Mouse (Mus musculus): ENCODE measurements at regions not wholly inside any gene's neighbourhood (a gene's known extent, or its start where the extent isn't known, plus 50 kb on each side); places are given as distances from the start of the nearest gene placed in this dataset.
"Not testable (repeated sequence)": the region's sequence is repeated elsewhere in the genome, so short reads cannot be mapped to it uniquely, and the experiment has no call there.

DNA sequence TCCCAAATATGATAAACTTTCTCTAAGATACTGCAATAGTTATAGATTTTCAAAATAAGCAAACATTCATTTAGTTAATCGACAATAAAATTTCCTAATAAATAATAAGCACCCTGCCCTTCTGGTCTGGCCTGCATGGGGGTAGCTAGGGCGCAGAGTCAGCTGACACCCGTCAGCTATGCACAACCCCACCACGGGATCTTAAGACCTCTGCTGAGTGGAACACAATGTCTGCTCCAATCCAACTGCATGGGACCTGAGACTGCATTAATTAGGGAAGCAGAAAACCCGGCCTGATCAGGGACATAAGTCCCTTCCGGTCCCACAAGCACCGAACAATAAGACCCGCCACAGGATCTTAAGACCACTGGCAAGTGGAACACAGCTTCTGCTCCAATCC, 243.8 kb upstream of the Hand2 start:
- DNase-seq: no peak
- Histone ChIP-seq H3K27me3 (replicated peaks; ENCODE audit: control insufficient read depth, insufficient read depth, low read length) (no peaks in the 10 kb centered on the region), H3K4me1 (ENCODE audit: control insufficient read depth, insufficient read depth, low read length) (no peaks in the 10 kb centered on the region), H3K27ac (ENCODE audit: insufficient read depth, low read depth, low read length) (no peak overlapping the region), H3K36me3 (ENCODE audit: control insufficient read depth, insufficient read depth, low read length) (no peaks in the 10 kb centered on the region), H3K4me3 (ENCODE audit: insufficient read depth, low read depth, low read length) (no peak overlapping the region)
- TF ChIP-seq POLR2A (IDR thresholded peaks at IDR 0.05; ENCODE audit: low read depth, low read length) (no peak), CTCF (conservative IDR thresholded peaks at IDR 0.05; ENCODE audit: insufficient read depth, insufficient read length, low read depth, low read length) (no peak)
- WGBS: 87% methylated on average over 8 of the region's 8 CpGs

GRCm38 (mm10) chr8:57086811-57087210, 234.0 kb upstream of the Hand2 start:
- 71% methylated on average over 3 of the region's 3 CpGs for WGBS
- TF ChIP-seq POLR2A (IDR thresholded peaks at IDR 0.05; ENCODE audit: low read depth, low read length) (no peak), CTCF (conservative IDR thresholded peaks at IDR 0.05; ENCODE audit: insufficient read depth, insufficient read length, low read depth, low read length) (no peak)
- no peak overlapping the region for H3K4me3 ChIP-seq (ENCODE audit: insufficient read depth, low read depth, low read length)
- DNase-seq: no peak
- no peaks in the 10 kb centered on the region for H3K36me3 ChIP-seq (ENCODE audit: control insufficient read depth, insufficient read depth, low read length)
- H3K27ac ChIP-seq (ENCODE audit: insufficient read depth, low read depth, low read length): no peak overlapping the region
- H3K4me1 ChIP-seq (ENCODE audit: control insufficient read depth, insufficient read depth, low read length): no peaks in the 10 kb centered on the region
- H3K27me3 ChIP-seq (replicated peaks; ENCODE audit: control insufficient read depth, insufficient read depth, low read length): no peaks in the 10 kb centered on the region

DNA sequence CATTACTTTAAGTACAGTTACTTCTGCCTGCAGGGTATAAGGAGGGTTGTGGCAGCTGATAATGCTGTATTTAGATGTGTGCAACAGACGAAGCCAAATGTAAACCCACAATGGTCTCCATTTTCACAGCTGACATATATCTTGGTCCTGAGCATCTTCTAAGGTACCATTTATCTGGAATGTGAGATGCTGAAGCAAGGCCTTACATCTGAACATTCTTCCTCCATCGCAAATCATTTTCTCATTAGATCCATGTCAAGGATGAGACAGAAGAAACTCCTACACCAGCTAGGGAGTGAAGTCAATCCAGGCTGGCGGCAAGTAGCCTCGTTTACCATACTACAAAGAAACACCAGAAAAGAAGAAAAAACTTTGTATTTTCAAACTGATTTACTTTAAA, 228.4 kb upstream of the Hand2 start:
- no peak for DNase-seq
- no peaks in the 10 kb centered on the region for H3K36me3 ChIP-seq (ENCODE audit: control insufficient read depth, insufficient read depth, low read length)

GRCm38 (mm10) chr8:57095169-57095568, 225.6 kb upstream of the Hand2 start:
- Histone ChIP-seq H3K27me3 (replicated peaks; ENCODE audit: control insufficient read depth, insufficient read depth, low read length) (no peaks in the 10 kb centered on the region), H3K4me1 (ENCODE audit: control insufficient read depth, insufficient read depth, low read length) (no peaks in the 10 kb centered on the region), H3K4me3 (ENCODE audit: insufficient read depth, low read depth, low read length) (no peak overlapping the region), H3K36me3 (ENCODE audit: control insufficient read depth, insufficient read depth, low read length) (no peaks in the 10 kb centered on the region), H3K27ac (ENCODE audit: insufficient read depth, low read depth, low read length) (no peak overlapping the region)
- WGBS: 14% methylated on average over 2 of the region's 2 CpGs
- TF ChIP-seq POLR2A (IDR thresholded peaks at IDR 0.05; ENCODE audit: low read depth, low read length) (no peak), CTCF (conservative IDR thresholded peaks at IDR 0.05; ENCODE audit: insufficient read depth, insufficient read length, low read depth, low read length) (no peak)
- DNase-seq: no peak

More for the DNA sequence above, 228.4 kb upstream of the Hand2 start:
- H3K4me1 ChIP-seq (ENCODE audit: control insufficient read depth, insufficient read depth, low read length): no peaks in the 10 kb centered on the region
- TF ChIP-seq CTCF (conservative IDR thresholded peaks at IDR 0.05; ENCODE audit: insufficient read depth, insufficient read length, low read depth, low read length): no peak
- no peak for TF ChIP-seq POLR2A (IDR thresholded peaks at IDR 0.05; ENCODE audit: low read depth, low read length)
- no peak overlapping the region for H3K27ac ChIP-seq (ENCODE audit: insufficient read depth, low read depth, low read length)
- H3K27me3 ChIP-seq (replicated peaks; ENCODE audit: control insufficient read depth, insufficient read depth, low read length): no peaks in the 10 kb centered on the region
- 44% methylated on average over 4 of the region's 4 CpGs for WGBS
- H3K4me3 ChIP-seq (ENCODE audit: insufficient read depth, low read depth, low read length): no peak overlapping the region

DNA sequence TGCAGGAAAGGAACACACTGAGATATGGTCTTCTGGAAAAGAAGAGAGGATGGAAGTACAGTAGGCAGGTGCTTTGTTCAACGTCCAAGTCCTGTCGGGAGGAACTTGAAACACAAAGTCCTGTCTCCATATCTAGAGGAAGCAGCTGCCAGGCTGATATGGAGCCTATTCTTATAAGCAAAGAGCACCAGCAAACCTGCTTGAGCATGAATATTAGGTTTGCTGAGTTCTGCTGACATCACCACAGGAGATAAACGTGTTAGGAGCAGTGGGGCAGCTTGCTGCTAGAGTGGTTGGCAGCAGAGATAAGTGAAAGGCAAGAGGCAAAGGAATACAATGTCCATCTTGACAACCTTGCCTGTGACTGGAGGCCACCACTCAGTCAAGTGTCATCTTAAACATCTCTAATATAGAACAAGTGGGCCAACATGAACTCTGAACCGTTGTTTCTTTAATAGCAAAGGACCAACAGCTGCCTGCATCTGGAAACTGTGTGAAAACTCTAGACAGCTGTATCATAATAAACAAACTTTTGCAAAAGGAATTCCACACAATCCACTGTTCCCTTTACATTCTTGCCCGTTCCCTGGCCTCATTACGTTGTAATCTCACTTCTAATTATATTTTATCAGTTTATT, 209.9 kb upstream of the Hand2 start:
- not testable (repeated sequence) for DNase-seq; H3K36me3 ChIP-seq (ENCODE audit: control insufficient read depth, insufficient read depth, low read length)

DNA sequence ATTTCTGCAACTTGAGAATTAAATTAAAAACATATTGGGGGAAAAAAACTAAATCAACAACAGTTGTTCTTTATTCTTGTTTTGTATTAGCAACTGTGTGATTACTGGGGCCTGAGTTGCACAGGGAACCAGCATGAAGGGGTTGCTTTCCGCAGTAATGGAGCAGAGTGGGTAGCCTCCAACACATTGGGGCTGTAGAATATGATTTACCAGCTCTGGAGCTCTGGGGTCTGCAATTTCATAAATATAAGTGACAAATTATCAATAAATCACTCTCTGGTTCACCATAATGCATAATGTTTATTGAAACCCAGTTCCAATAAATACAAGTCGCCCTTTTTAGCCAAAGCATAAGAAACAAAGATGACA, 209.4 kb upstream of the Hand2 start:
- H3K27ac ChIP-seq (ENCODE audit: insufficient read depth, low read depth, low read length): no peak overlapping the region
- H3K4me3 ChIP-seq (ENCODE audit: insufficient read depth, low read depth, low read length): no peak overlapping the region
- WGBS: 55% methylated on average over 2 of the region's 2 CpGs
- H3K36me3 ChIP-seq (ENCODE audit: control insufficient read depth, insufficient read depth, low read length): no peaks in the 10 kb centered on the region
- no peaks in the 10 kb centered on the region for H3K4me1 ChIP-seq (ENCODE audit: control insufficient read depth, insufficient read depth, low read length)
- DNase-seq: no peak
- TF ChIP-seq POLR2A (IDR thresholded peaks at IDR 0.05; ENCODE audit: low read depth, low read length) (no peak), CTCF (conservative IDR thresholded peaks at IDR 0.05; ENCODE audit: insufficient read depth, insufficient read length, low read depth, low read length) (no peak)
- no peaks in the 10 kb centered on the region for H3K27me3 ChIP-seq (replicated peaks; ENCODE audit: control insufficient read depth, insufficient read depth, low read length)

More for the DNA sequence above, 209.9 kb upstream of the Hand2 start:
- not testable (repeated sequence) for H3K4me3 ChIP-seq (ENCODE audit: insufficient read depth, low read depth, low read length); H3K4me1 ChIP-seq (ENCODE audit: control insufficient read depth, insufficient read depth, low read length); H3K27ac ChIP-seq (ENCODE audit: insufficient read depth, low read depth, low read length); H3K27me3 ChIP-seq (replicated peaks; ENCODE audit: control insufficient read depth, insufficient read depth, low read length)
- 66% methylated on average over 4 of the region's 6 CpGs for WGBS

GRCm38 (mm10) chr8:57113915-57114314, 206.9 kb upstream of the Hand2 start:
- no peaks in the 10 kb centered on the region for H3K27me3 ChIP-seq (replicated peaks; ENCODE audit: control insufficient read depth, insufficient read depth, low read length)
- H3K27ac ChIP-seq (ENCODE audit: insufficient read depth, low read depth, low read length): no peak overlapping the region
- H3K4me3 ChIP-seq (ENCODE audit: insufficient read depth, low read depth, low read length): no peak overlapping the region
- WGBS: 45% methylated on average over 2 of the region's 2 CpGs
- no peak for DNase-seq
- H3K36me3 ChIP-seq (ENCODE audit: control insufficient read depth, insufficient read depth, low read length): no peaks in the 10 kb centered on the region
- no peaks in the 10 kb centered on the region for H3K4me1 ChIP-seq (ENCODE audit: control insufficient read depth, insufficient read depth, low read length)
- TF ChIP-seq POLR2A (IDR thresholded peaks at IDR 0.05; ENCODE audit: low read depth, low read length): no peak
- TF ChIP-seq CTCF (conservative IDR thresholded peaks at IDR 0.05; ENCODE audit: insufficient read depth, insufficient read length, low read depth, low read length): no peak

DNA sequence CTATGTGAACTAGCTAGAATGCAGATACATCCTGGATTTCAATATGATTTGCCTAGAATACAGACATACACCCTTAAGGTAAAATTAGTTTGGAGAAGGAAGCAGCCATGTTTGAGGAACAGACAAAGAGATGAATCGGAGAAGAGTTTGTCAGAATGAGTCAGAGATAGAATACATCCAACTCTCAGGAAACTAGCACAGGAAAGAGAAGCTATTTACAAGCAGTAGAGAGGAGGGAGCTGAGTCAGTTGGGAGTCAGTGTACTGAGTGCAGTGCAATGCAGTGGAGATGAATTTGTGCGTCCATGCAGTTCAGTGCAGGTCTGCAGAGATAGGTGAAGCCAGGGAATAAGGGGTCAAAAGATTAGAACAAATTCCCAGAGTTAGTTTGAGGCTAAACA, 205.5 kb upstream of the Hand2 start:
- Histone ChIP-seq H3K27me3 (replicated peaks; ENCODE audit: control insufficient read depth, insufficient read depth, low read length) (no peaks in the 10 kb centered on the region), H3K4me1 (ENCODE audit: control insufficient read depth, insufficient read depth, low read length) (no peaks in the 10 kb centered on the region), H3K4me3 (ENCODE audit: insufficient read depth, low read depth, low read length) (no peak overlapping the region), H3K36me3 (ENCODE audit: control insufficient read depth, insufficient read depth, low read length) (no peaks in the 10 kb centered on the region), H3K27ac (ENCODE audit: insufficient read depth, low read depth, low read length) (no peak overlapping the region)
- WGBS: 86% methylated on average over 2 of the region's 2 CpGs
- no peak for TF ChIP-seq CTCF (conservative IDR thresholded peaks at IDR 0.05; ENCODE audit: insufficient read depth, insufficient read length, low read depth, low read length)
- no peak for TF ChIP-seq POLR2A (IDR thresholded peaks at IDR 0.05; ENCODE audit: low read depth, low read length)
- no peak for DNase-seq

Data from kidney, adult 2 months (tissue).